Mouse (Mus musculus): Measurements from ENCODE around the gene Usp3.

Gene Usp3

GRCm38 (mm10) chr9:66508890-66509399 lies 84.0 kb downstream of the Usp3 start:
- DNase-seq (ENCODE audit: low read depth): no peak

DNA sequence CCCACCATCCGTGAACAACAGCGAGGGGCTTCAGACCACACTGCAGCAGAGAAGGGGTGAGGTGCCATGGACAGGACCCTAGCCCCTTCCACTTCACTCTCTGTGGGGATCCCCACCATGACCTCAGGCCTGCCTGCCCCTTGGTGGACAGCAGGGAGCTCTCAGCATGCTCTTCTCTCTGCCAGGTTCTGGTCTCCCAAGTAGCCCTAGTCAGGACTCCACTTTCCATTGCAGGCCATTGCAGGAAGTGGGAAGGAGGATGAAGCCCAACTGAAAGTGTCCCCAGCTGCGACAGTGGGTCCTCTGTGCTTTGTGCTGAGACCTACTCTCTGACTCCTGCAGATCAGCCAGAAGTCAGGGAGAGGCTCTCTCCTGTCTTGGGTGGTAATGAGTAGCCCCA lies 85.3 kb downstream of the Usp3 start:
- no peak for DNase-seq (ENCODE audit: low read depth)

DNA sequence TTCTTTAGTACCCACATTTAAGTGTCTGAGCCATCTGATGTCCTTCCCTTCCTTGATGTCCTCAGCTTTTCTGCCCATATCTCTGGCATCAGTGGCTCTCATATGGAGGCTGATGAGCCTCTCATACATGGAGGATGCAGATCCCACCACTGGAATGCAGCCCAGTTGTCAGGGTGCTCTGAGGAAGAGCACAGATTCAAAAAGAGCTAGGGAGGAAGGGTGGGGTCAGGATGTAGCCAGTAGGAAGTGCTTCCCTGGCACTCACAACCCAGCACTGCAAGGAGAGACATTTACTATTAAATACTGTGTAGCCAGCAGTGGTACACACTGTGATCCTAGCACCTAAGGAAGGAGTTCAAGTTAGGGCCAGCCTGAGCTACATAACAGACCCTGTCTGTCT lies 86.5 kb downstream of the Usp3 start:
- DNase-seq (ENCODE audit: low read depth): peak; percentile 23

DNA sequence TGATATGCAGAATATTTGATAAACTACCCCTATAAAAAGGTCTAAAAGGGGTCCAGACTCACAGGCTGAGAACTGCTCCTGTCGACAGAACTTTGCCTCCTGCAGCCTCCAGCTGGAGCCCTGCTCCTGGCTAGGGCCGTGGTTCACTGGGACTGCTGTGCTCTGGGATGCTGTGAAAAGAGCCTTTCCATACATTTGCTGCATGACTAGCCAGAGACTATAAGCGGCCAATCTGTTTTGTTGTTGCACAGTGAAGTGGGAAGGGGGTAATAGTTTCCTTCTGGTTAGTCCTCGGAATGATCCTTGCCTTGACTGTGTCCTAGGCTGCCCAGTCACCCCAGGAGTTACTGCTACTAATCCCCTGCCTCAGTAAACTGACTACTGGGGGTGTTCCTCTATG lies 86.9 kb downstream of the Usp3 start:
- DNase-seq (ENCODE audit: low read depth): no peak

DNA sequence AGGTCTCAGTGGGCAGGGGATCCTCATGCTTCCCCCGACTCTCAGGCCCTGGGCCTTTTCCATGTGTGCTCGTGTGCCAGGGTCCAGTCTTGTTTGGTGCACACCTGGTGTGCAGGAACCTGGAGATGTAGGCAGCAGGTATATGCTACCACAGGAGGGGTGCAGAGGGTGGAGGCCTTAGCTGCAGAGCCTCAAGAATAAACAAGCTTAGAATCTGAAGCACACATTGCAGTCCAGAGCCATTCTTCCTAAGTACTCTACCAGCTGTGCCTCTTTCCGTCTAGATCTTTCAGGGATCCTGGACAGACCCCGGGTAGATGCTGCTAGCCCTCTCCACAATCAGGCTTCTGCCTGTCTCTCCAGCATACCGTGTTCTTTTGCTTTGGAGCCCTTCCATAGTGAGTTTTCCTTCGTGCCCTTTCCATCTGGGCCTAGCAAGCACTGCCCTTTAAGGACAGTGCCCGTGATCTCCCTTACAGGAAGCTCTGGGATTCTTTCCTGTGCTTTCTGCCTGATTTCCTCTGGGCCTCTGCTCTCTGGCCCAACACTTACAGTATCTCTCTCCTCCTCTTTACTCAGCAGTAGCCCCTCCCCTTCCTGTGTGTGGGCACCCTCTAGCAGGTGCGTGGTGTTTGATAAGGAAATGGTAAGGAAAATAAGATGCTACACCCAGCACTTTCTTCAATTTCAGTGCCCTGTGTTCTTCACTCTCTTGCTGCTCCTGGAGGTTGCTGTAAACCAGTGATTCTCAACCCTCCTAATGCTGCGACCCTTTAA lies 87.6 kb downstream of the Usp3 start:
- DNase-seq (ENCODE audit: low read depth): peak; percentile 85

DNA sequence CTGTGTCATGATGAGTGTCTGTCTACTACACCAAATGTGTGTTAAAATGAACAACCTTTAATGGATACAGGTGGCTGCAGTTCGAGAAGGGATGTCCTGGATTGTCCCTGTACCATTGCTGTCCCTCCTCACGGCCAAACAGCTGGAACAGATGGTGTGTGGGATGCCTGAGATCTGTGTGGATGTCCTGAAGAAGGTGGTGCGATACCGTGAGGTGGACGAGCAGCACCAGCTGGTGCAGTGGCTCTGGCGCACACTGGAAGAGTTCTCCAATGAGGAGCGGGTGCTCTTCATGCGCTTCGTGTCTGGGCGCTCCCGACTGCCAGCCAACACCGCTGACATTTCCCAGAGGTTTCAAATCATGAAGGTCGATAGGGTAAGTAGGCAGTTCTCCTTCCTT lies 88.4 kb downstream of the Usp3 start:
- DNase-seq (ENCODE audit: low read depth): no peak

DNA sequence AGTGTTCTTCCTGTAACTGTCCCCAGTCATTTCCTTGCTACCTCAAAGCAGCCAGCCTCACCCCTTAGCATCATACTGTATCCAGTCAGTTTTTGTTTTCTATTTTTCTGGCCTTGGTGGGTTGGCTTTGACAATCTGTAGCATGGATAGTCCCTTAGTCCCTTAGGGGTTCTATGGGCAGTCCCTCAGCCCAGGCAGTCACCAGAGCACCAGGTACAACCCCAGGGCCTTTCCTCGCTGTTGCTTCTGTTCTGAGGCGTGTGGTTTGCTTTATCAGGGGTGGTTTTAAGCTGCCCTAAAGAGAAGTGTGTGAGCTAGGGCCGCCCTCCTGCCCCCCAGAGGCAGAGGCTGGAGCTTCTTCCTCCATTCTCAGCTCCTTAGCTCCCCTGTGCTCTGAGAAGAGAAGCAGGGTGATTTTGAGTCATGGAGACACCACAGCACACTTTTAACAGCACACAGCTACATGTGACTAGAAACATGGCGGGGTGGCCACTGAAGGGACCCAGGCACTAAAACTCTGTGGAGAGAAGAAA lies 89.0 kb downstream of the Usp3 start:
- DNase-seq (ENCODE audit: low read depth): peak; percentile 79

GRCm38 (mm10) chr9:66501248-66501647 lies 91.7 kb downstream of the Usp3 start:
- DNase-seq (ENCODE audit: low read depth): no peak

DNA sequence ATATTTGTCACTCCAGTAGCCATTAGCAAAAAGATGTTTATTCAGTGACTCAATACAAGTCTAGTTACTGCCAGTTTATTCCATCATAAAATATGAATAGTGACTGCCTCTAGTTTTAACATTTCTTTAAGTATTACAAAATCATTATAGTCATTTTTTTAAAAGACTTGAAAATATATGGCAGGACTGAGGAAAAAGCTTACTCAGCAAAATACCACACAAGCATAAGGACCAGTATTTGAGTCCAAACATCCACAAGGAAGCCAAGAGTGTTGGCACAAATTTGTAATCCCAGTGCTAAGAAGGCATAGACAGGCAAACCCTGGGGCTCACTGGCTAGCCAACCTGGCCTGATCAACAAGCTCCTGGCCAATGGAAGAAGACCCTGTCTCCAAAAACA lies 99.0 kb downstream of the Usp3 start:
- no peak for DNase-seq (ENCODE audit: low read depth)

DNA sequence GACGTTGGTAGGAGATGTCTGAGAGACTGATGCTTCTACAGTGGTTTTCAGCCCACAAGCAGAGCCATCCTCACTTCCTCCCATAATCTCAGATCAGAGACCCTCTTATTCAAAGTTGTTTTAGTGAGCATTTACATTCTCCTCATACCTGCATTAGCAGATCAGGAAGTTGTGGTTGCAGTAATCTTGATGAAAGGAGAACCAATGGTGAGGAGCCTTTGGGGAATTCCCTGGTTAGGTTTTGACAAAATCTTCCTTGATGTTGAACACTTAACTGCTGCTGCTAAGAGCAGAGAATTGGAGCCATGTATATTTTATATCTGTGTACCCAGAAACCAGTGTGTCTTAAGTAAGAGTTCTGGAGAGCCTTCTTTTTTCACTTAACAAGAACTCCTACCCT lies 100.6 kb downstream of the Usp3 start:
- peak; percentile 82 for DNase-seq (ENCODE audit: low read depth)

- DNase-seq (ENCODE audit: low read depth): no peak
Observed at GRCm38 (mm10) chr9:66488786-66489185, 104.2 kb downstream of the Usp3 start.

DNA sequence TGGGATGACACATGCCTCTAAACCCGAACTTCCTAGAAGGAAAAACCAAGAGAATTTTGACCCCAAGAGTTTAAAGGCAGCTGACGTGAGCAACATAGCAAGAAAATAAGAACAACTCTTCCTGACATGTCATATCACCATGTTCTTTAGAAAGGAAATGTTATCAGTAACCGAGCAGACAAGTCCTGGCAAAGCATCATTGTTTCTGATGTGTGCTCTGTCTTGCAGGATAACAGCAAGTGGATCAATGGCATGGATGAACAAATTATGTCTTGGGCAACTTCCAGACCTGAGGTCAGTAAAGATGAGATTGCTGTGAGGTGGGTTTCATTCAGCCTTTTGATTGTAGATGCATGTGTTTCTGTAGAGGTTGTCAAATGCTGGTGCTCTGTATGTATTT lies 109.5 kb downstream of the Usp3 start:
- DNase-seq (ENCODE audit: low read depth): no peak

- no peak for DNase-seq (ENCODE audit: low read depth)
Observed at GRCm38 (mm10) chr9:66477785-66478184, 115.2 kb downstream of the Usp3 start.

- DNase-seq (ENCODE audit: low read depth): peak; percentile 83
Observed at GRCm38 (mm10) chr9:66465087-66465486, 127.9 kb downstream of the Usp3 start.
